Mouse (Mus musculus): Measurements from ENCODE around the gene Men1.

The Men1 gene

GRCm38 (mm10) chr19:6338716-6339115 is 3.9 kb downstream of the Men1 start:
- DNase-seq (ENCODE audit: low spot score) = no peak

- DNase-seq (ENCODE audit: low spot score) = no peak
Measured at GRCm38 (mm10) chr19:6339191-6339590, 4.4 kb downstream of the Men1 start.

- no peak for DNase-seq (ENCODE audit: low spot score)
Measured at GRCm38 (mm10) chr19:6339890-6340504, 5.2 kb downstream of the Men1 start.

GRCm38 (mm10) chr19:6340524-6341452 is 6.0 kb downstream of the Men1 start, which contains the start of gene Map4k2:
Map4k2 (plus strand) TSS chr19:6341135.
- peak; percentile 59 for DNase-seq (ENCODE audit: low spot score)

GRCm38 (mm10) chr19:6341453-6342077 is 6.8 kb downstream of the Men1 start:
- no peak for DNase-seq (ENCODE audit: low spot score)

GRCm38 (mm10) chr19:6342276-6342933 is 7.6 kb downstream of the Men1 start:
- DNase-seq (ENCODE audit: low spot score) = no peak

GRCm38 (mm10) chr19:6343066-6343925 is 8.5 kb downstream of the Men1 start:
- no peak for DNase-seq (ENCODE audit: low spot score)

GRCm38 (mm10) chr19:6343996-6344395 is 9.2 kb downstream of the Men1 start:
- DNase-seq (ENCODE audit: low spot score) = no peak

- DNase-seq (ENCODE audit: low spot score) = no peak
Measured at GRCm38 (mm10) chr19:6346023-6346422, 11.2 kb downstream of the Men1 start.

GRCm38 (mm10) chr19:6346661-6347060 is 11.9 kb downstream of the Men1 start:
- DNase-seq (ENCODE audit: low spot score) = no peak

- no peak for DNase-seq (ENCODE audit: low spot score)
Measured at GRCm38 (mm10) chr19:6347615-6348014, 12.8 kb downstream of the Men1 start.

- DNase-seq (ENCODE audit: low spot score) = no peak
Measured at GRCm38 (mm10) chr19:6348717-6349116, 13.9 kb downstream of the Men1 start.

- DNase-seq (ENCODE audit: low spot score) = no peak
Measured at GRCm38 (mm10) chr19:6349215-6349983, 14.6 kb downstream of the Men1 start.

GRCm38 (mm10) chr19:6351431-6352106 is 16.8 kb downstream of the Men1 start:
- no peak for DNase-seq (ENCODE audit: low spot score)

GRCm38 (mm10) chr19:6352107-6352505 is 17.3 kb downstream of the Men1 start:
- no peak for DNase-seq (ENCODE audit: low spot score)

- no peak for DNase-seq (ENCODE audit: low spot score)
Measured at GRCm38 (mm10) chr19:6354030-6354429, 19.3 kb downstream of the Men1 start.

GRCm38 (mm10) chr19:6361291-6361690 is 26.5 kb downstream of the Men1 start:
- no peak for DNase-seq (ENCODE audit: low spot score)

- DNase-seq (ENCODE audit: low spot score) = no peak
Measured at GRCm38 (mm10) chr19:6363091-6363410, 28.3 kb downstream of the Men1 start.

GRCm38 (mm10) chr19:6363411-6364240 is 28.8 kb downstream of the Men1 start, which contains the start of gene Sf1:
Sf1 (plus strand) TSS chr19:6363690.
- peak; percentile 99 for DNase-seq (ENCODE audit: low spot score)

Measured in left cerebral cortex, adult 11 months (tissue).